Mouse (Mus musculus) lung, embryonic 15.5 days (tissue): ENCODE data around the gene Ppp3r1. TPM values are rescaled to one million over a fixed set of nuclear protein-coding genes. Genes with fewer than 3 reads are reported as not detected.
"Not testable (repeated sequence)": the region's sequence is repeated elsewhere in the genome, so short reads cannot be mapped to it uniquely, and the experiment has no call there.

Experiments used
- ATAC-seq: fragments of 200-750 bp; cut with Nextera tagmentation; 2 replicates; pipeline ENCODE4 v1.8.0; 2017; ENCODE audit warnings: moderate number of reproducible peaks, borderline replicate concordance; ENCODE audit not compliant: low FRiP score, low TSS enrichment; ENCODE audit errors: extremely low read depth
- H3K27ac ChIP-seq: fragments of 300-500 bp; sonication (generic); 2 replicates; pipeline ENCODE4 v1.5.1; 2015; ENCODE audit warnings: moderate library complexity, mild to moderate bottlenecking, inconsistent platforms
- H3K27me3 ChIP-seq: fragments of 300-500 bp; sonication (generic); 2 replicates; pipeline ENCODE4 v1.6.1; 2015; ENCODE audit warnings: inconsistent platforms
- H3K36me3 ChIP-seq: fragments of 300-500 bp; sonication (generic); 2 replicates; pipeline ENCODE4 v1.6.1; 2015; ENCODE audit warnings: inconsistent platforms
- H3K4me1 ChIP-seq: fragments of 300-500 bp; sonication (generic); 2 replicates; pipeline ENCODE4 v1.6.1; 2015; ENCODE audit warnings: inconsistent platforms
- H3K4me2 ChIP-seq: fragments of 300-500 bp; sonication (generic); 2 replicates; pipeline ENCODE4 v1.6.1; 2015; ENCODE audit warnings: inconsistent platforms, mild to moderate bottlenecking, moderate library complexity
- H3K4me3 ChIP-seq: fragments of 300-500 bp; sonication (generic); 2 replicates; pipeline ENCODE4 v1.5.1; 2015; ENCODE audit warnings: mild to moderate bottlenecking, inconsistent platforms
- H3K9ac ChIP-seq: fragments of 300-500 bp; sonication (generic); 2 replicates; pipeline ENCODE4 v1.6.1; 2015; ENCODE audit warnings: inconsistent platforms
- H3K9me3 ChIP-seq: fragments of 300-500 bp; sonication (generic); 2 replicates; pipeline ENCODE4 v1.6.1; 2016; ENCODE audit warnings: inconsistent platforms
- WGBS: fragments of 180-500 bp; shearing (Covaris S2); methylation state at CpG from one replicate; pipeline ENCODE4 v1.1.7; 2015; 5-methylcytosine and 5-hydroxymethylcytosine counted together
- polyA plus RNA-seq: library from polyadenylated mRNA; unstranded; fragments of >200 nt; fragmentation: Nextera tagmentation; extraction: Ambion mirVana; gene quantifications from 2 replicates; pipeline ENCODE4 v1.2.1, GENCODE M21; 2015

Gene Ppp3r1
- polyA plus RNA-seq, 1 experiment from 2014 or later: 92.6 TPM

DNA sequence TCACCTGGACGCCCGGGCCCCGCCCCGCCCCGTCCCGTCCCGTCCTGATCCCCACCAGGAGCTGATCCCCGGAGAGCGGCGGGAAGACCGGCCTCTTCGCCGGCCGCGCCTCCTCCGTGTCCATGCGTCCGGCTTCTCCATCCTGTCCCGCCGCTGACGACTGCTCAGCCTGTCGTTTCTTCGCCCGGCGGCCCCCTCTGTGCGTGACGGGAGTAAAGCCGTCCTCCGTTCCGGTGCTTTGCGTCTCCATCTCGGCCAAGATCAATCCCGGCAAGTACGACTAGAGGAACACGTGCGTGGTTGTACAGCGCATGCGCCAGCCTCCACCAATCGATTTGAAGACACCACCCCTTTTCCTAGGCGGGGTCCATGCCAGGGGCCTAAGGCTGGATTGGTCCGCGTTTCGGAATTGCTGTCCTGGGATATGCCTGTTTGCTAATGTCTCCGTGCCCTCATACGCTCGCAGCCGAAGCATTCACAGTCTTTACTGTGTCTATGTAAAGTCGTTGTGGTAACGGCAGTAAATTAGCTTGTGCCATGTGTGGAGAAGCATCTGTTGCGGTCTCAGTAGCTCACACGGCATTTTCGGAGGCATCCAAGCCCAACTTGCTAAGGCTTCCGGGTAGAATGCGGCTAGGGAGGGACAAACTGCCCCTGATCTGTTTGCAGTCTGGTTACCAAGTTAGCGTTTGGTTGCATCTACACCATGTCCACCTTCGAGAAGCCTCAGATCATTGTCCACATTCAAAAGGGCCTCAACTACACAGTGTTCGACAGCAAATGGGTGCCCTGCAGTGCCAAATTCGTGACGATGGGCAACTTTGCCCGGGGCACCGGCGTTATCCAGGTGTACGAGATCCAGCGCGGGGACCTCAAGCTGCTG lies 52.4 kb downstream of the Ppp3r1 start, which contains the start of gene Pno1:
Gene Pno1, minus strand, starts transcription at position 311 of the 883 bp plus-strand sequence.
- H3K4me3 ChIP-seq: peak within 1 kb of the TSS; percentile 98

DNA sequence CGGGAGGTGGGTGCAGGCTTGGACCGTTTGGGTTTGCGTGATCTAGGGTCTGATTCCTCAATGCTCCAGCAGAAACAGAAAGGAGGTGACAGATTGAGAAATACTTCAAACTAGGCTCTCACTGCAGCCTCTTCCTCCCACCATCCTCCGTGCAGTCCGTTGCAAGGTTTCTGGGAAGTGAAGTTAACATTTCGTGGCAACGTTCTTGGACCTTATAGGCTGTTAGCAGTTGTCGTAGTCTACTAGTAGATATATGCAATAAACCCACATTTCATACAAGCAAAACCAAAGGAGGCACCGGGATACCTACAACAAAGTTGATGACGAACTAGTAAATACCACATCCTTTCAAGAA lies 53.1 kb downstream of the Ppp3r1 start:
- H3K27me3 ChIP-seq: no peaks in the 10 kb centered on the region
- peaks cover 11% of the 10 kb centered on the region; the same call in 1 of the 2 replicates for H3K36me3 ChIP-seq
- peak overlapping the region; percentile 98 for H3K4me3 ChIP-seq
- peak overlapping the region; percentile 58 for H3K4me2 ChIP-seq
- peak overlapping the region; percentile 84 for H3K27ac ChIP-seq
- peak overlapping the region; percentile 78 for H3K9ac ChIP-seq
- peaks cover 18% of the 10 kb centered on the region for H3K4me1 ChIP-seq
- no peaks in the 10 kb centered on the region for H3K9me3 ChIP-seq
- under 1% methylated on average over 10 of the region's 10 CpGs for WGBS
- ATAC-seq: no peak

More for the DNA sequence above, 52.4 kb downstream of the Ppp3r1 start, which contains the start of gene Pno1:
- Histone ChIP-seq H3K4me2 (peak within 1 kb of the TSS; percentile 58), H3K27me3 (no peaks in the 10 kb centered on the region), H3K36me3 (peaks cover 14% of the 10 kb centered on the region; the same call in 1 of the 2 replicates), H3K9me3 (no peaks in the 10 kb centered on the region), H3K27ac (peak within 1 kb of the TSS; percentile 84), H3K4me1 (peaks cover 18% of the 10 kb centered on the region), H3K9ac (peak within 1 kb of the TSS; percentile 78)
- under 1% methylated on average over 65 of the region's 65 CpGs for WGBS
- peak; percentile 99 for ATAC-seq

DNA sequence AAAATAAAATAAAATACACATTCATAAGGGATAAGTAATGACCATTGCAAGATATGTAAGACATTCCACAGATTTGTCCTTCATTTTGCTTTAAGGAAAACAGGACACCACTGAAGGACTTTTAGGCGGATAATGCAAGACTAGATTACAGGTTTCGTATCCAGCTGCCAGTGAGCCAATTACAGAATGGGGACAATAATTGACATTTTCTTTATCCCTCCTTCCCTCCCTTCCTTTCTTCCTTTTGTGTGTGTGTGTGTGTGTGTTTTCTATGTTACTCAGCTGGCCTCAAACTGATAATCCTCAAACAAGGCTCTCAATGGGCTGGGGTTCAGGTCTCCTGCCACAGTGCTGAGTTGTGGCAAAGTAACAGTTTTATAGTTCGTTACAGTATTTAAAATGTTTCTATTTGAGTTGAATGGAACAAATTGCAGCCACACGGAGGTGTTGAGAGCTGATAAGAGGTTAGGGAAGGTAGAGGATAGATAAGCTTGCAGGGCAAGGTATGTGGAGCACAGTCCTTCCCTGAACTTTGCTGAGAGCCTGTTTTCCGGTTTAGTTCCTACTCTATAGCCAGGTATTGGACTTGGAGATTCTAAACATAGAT lies 53.9 kb downstream of the Ppp3r1 start:
- ATAC-seq: no peak
- Histone ChIP-seq H3K9ac (no peak overlapping the region), H3K27me3 (no peaks in the 10 kb centered on the region), H3K4me2 (peak overlapping the region; percentile 58), H3K9me3 (no peaks in the 10 kb centered on the region), H3K27ac (no peak overlapping the region), H3K36me3 (peaks cover 11% of the 10 kb centered on the region; the same call in 1 of the 2 replicates), H3K4me3 (peak overlapping the region; percentile 98), H3K4me1 (peaks cover 18% of the 10 kb centered on the region)
- WGBS: 54% methylated on average over 5 of the region's 5 CpGs

DNA sequence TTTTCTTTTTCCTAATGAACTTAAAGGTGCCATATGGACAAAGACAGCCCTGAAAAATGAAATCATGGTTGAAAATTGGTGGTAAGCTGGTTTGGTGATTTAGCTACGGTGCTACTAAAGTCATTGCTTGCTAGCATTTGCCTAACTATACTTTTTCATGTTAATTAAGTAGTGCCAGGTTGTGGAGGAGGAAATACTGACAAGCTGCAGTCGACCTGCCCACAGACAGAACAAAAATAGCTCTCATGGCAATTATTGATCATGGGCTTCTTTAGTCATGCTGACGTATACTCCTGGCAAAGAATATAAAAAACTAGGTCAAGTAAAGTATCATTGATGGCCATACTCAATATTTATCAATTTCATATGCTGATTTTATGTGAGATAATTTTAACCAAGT lies 56.4 kb downstream of the Ppp3r1 start:
- WGBS: 83% methylated on average over 3 of the region's 3 CpGs
- H3K36me3 ChIP-seq: no peaks in the 10 kb centered on the region

DNA sequence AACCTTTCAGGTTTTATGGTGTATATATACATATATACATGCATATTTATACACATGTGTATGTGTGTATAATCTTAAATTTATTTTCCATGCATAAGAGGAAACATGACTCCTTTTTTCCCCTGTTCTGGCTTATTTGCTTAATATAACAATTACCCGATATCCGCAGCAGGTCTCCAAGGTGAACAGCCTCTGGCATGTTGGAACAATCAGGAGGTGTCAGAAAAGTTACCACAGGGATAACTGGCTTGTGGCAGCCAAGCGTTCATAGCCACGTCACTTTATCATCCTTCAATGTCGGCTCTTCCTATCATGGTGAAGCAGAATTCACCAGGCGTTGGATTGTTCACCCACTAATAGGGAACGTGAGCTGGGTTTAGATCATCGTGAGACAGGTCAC lies 62.1 kb downstream of the Ppp3r1 start:
- 93% methylated on average over 8 of the region's 8 CpGs for WGBS
- H3K36me3 ChIP-seq: peaks cover 11% of the 10 kb centered on the region

More for the DNA sequence above, 56.4 kb downstream of the Ppp3r1 start:
- Histone ChIP-seq H3K27me3 (no peaks in the 10 kb centered on the region), H3K4me3 (no peak overlapping the region), H3K27ac (no peak overlapping the region), H3K9me3 (no peaks in the 10 kb centered on the region), H3K4me2 (no peak overlapping the region), H3K9ac (no peak overlapping the region), H3K4me1 (peaks cover 14% of the 10 kb centered on the region)
- ATAC-seq: no peak

DNA sequence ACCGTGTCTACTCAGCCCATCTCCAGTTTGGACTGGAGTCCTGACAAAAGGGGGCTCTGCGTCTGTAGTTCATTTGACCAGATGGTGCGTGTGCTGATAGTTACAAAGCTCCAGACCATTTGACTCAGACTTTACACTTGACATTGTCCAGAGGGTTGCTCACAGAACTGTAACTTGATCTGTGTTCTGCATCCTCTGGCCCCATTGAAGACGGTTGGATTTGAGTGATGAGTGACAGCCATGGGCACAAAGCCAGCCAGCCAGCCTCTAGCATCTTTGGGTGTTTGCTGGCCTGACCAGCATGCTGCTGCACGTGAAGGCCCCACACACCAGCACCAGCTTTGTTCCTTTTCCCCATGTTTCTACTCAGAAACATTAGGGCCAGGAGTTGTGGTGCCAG lies 73.7 kb downstream of the Ppp3r1 start:
- H3K27ac ChIP-seq: no peak overlapping the region
- no peak overlapping the region for H3K4me3 ChIP-seq

More for the DNA sequence above, 62.1 kb downstream of the Ppp3r1 start:
- Histone ChIP-seq H3K4me1 (no peaks in the 10 kb centered on the region), H3K4me2 (no peak overlapping the region), H3K4me3 (no peak overlapping the region), H3K9me3 (no peaks in the 10 kb centered on the region), H3K9ac (no peak overlapping the region), H3K27ac (no peak overlapping the region), H3K27me3 (no peaks in the 10 kb centered on the region)
- no peak for ATAC-seq

DNA sequence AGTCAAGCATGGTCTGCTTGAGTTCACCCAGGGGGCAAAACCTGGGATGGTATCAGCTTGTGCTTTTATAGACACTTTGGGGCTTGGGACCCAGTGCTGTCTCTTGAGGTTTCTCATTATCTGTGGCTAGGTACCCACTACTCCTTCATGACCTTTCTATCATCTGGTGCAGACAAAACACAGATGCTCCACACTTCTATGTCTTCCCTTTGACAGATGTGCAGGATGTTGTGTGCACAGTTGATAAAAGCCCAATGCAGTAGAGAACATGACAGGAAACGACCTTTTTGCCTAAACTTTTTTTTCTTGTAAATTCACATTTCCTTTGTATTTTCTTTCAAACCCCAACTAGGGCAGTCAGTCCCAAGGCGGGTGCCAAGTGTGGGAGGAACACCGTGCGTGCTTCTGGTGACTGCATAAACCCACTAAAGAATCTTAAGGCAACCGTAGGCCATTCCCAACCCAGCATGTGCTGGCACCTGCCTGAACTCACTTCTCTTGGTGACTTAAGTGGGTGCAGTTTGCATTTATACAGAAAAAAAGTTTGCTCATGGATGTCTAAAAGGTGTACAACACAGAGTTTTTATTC lies 77.5 kb downstream of the Ppp3r1 start:
- 69% methylated on average over 5 of the region's 5 CpGs for WGBS

More for the DNA sequence above, 73.7 kb downstream of the Ppp3r1 start:
- ATAC-seq: no peak
- H3K4me2 ChIP-seq: no peak overlapping the region
- no peaks in the 10 kb centered on the region for H3K27me3 ChIP-seq
- H3K9me3 ChIP-seq: no peaks in the 10 kb centered on the region
- no peak overlapping the region for H3K9ac ChIP-seq
- H3K36me3 ChIP-seq: peaks cover 15% of the 10 kb centered on the region; the same call in 1 of the 2 replicates
- WGBS: 62% methylated on average over 5 of the region's 5 CpGs
- no peaks in the 10 kb centered on the region for H3K4me1 ChIP-seq

DNA sequence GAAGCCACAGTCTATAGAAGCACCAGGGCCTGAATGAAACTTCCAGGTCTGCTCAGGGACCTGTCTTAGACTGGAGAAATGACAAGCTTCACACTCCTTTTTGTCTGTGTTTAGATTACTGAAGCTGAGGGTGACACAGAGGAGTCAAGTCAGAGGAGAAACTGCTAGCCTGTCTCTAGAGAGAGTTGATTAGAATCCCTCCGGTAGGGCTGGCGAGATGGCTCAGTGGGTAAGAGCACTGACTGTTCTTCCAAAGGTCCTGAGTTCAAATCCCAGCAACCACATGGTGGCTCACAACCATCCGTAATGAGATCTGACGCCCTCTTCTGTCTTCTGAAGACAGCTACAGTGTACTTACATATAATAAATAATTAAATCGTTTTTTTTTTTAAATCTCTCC lies 79.5 kb downstream of the Ppp3r1 start:
- H3K4me3 ChIP-seq, H3K27ac ChIP-seq, H3K9ac ChIP-seq, ATAC-seq, H3K4me1 ChIP-seq, H3K9me3 ChIP-seq, H3K36me3 ChIP-seq, H3K4me2 ChIP-seq, H3K27me3 ChIP-seq: not testable (repeated sequence)
- WGBS: 77% methylated on average over 5 of the region's 5 CpGs

More for the DNA sequence above, 77.5 kb downstream of the Ppp3r1 start:
- ATAC-seq: no peak
- H3K27me3 ChIP-seq: no peaks in the 10 kb centered on the region
- H3K4me3 ChIP-seq: no peak overlapping the region
- no peaks in the 10 kb centered on the region for H3K9me3 ChIP-seq
- no peak overlapping the region for H3K9ac ChIP-seq
- H3K4me1 ChIP-seq: no peaks in the 10 kb centered on the region
- H3K27ac ChIP-seq: no peak overlapping the region
- H3K36me3 ChIP-seq: peaks cover 11% of the 10 kb centered on the region; the same call in 1 of the 2 replicates
- no peak overlapping the region for H3K4me2 ChIP-seq

DNA sequence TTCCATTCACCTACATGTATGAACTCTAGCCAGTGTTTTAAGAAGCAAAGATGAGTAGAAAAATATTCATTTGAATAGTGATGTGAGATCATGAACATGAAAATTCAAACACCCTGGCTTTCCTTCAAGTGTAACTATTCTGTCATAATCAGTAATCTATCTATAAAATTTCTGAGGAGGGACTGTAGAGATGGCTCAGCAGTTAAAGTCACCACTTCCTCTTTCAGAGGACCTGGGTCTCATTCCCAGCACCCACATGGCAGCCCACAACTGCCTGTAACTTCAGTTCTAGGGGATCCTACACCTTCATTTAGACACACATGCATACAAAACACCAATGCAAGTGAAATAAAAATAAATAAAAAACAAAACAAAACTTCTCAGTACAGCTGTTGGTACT lies 89.7 kb downstream of the Ppp3r1 start:
- no peak for ATAC-seq
- Histone ChIP-seq H3K27ac (no peak overlapping the region), H3K27me3 (no peaks in the 10 kb centered on the region), H3K36me3 (no peaks in the 10 kb centered on the region), H3K4me1 (no peaks in the 10 kb centered on the region), H3K9me3 (no peaks in the 10 kb centered on the region), H3K9ac (no peak overlapping the region), H3K4me3 (no peak overlapping the region), H3K4me2 (no peak overlapping the region)
